Mouse (Mus musculus): Measurements from ENCODE around the gene Tmc4.
"Not testable (repeated sequence)": the region's sequence is repeated elsewhere in the genome, so short reads cannot be mapped to it uniquely, and the experiment has no call there.

Gene Tmc4

GRCm38 (mm10) chr7:3677342-3677741, at the start of gene Tmc4:
TSS of gene Tmc4 (minus strand) at chr7:3677553.
- peak; percentile 65 for DNase-seq

- not testable (repeated sequence) for DNase-seq
Measured at GRCm38 (mm10) chr7:3725459-3725858, 48.1 kb upstream of the Tmc4 start.

- not testable (repeated sequence) for DNase-seq
Measured at GRCm38 (mm10) chr7:3720268-3720667, 42.9 kb upstream of the Tmc4 start, which contains the start of gene Pirb. TSS of gene Pirb (minus strand) at chr7:3720391.

GRCm38 (mm10) chr7:3715249-3715648, 37.9 kb upstream of the Tmc4 start:
- no peak for DNase-seq

GRCm38 (mm10) chr7:3712264-3712942, 35.0 kb upstream of the Tmc4 start:
- no peak for DNase-seq

GRCm38 (mm10) chr7:3709000-3709399, 31.6 kb upstream of the Tmc4 start:
- DNase-seq: no peak

- not testable (repeated sequence) for DNase-seq
Measured at GRCm38 (mm10) chr7:3708447-3708980, 31.2 kb upstream of the Tmc4 start.

GRCm38 (mm10) chr7:3707568-3708413, 30.4 kb upstream of the Tmc4 start:
- DNase-seq: no peak

- DNase-seq: no peak
Measured at GRCm38 (mm10) chr7:3707027-3707426, 29.7 kb upstream of the Tmc4 start.

- DNase-seq: no peak
Measured at GRCm38 (mm10) chr7:3706343-3706934, 29.1 kb upstream of the Tmc4 start.

GRCm38 (mm10) chr7:3705911-3706310, 28.6 kb upstream of the Tmc4 start:
- no peak for DNase-seq

GRCm38 (mm10) chr7:3705461-3705860, 28.1 kb upstream of the Tmc4 start:
- DNase-seq: not testable (repeated sequence)

GRCm38 (mm10) chr7:3704475-3704874, 27.1 kb upstream of the Tmc4 start:
- DNase-seq: no peak

- peak; percentile 97 for DNase-seq
Measured at GRCm38 (mm10) chr7:3703879-3704441, 26.6 kb upstream of the Tmc4 start, which contains the start of gene Rps9. TSS of gene Rps9 (plus strand) at chr7:3703993.

GRCm38 (mm10) chr7:3703148-3703878, 26.0 kb upstream of the Tmc4 start:
- DNase-seq: no peak

GRCm38 (mm10) chr7:3698471-3698870, 21.1 kb upstream of the Tmc4 start:
- DNase-seq: no peak

- not testable (repeated sequence) for DNase-seq
Measured at GRCm38 (mm10) chr7:3694949-3695305, 17.6 kb upstream of the Tmc4 start.

GRCm38 (mm10) chr7:3694076-3694948, 17.0 kb upstream of the Tmc4 start:
- peak; percentile 80 for DNase-seq

- DNase-seq: no peak
Measured at GRCm38 (mm10) chr7:3693809-3694075, 16.4 kb upstream of the Tmc4 start.

GRCm38 (mm10) chr7:3692987-3693808, 15.8 kb upstream of the Tmc4 start, which contains the start of gene Mboat7:
TSS of gene Mboat7 (minus strand) at chr7:3693523.
- DNase-seq: peak; percentile 99
